Mouse (Mus musculus): ENCODE data around the gene Fuz. TPM values are rescaled to one million over a fixed set of nuclear protein-coding genes. Genes with fewer than 3 reads are reported as not detected.
A peak's percentile ranks its signal among the peaks of the same experiment; 100 is the strongest.

Fuz gene
- total RNA-seq, 2 experiments from 2014 or later = 10.5 to 13.1 TPM

DNA sequence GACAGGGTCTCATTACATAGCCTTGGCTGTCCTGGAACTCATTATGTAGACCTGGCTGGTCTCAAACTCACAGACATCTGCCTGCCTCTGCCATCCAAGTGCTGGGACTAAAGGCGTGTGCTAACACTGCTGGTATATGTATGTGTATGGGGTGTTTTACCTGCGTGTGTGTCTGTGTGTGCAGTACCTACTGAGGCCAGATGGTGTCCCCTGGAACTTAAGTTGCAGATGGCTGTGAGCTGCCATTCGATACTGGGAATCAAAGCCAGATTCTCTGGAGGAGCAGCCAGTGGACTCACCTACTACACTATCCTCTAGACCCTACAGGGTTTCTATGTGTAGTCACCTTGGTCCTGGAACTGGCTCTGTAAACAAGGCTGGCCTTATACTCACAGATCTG, 29.6 kb downstream of the Fuz start:
- intact Hi-C loops (cut with DNase I) = loop anchor here (5.0 kb wide), 1 partner anchor 42 kb away; no protein-coding TSS in a partner anchor
- DNase-seq = peak; percentile 50

DNA sequence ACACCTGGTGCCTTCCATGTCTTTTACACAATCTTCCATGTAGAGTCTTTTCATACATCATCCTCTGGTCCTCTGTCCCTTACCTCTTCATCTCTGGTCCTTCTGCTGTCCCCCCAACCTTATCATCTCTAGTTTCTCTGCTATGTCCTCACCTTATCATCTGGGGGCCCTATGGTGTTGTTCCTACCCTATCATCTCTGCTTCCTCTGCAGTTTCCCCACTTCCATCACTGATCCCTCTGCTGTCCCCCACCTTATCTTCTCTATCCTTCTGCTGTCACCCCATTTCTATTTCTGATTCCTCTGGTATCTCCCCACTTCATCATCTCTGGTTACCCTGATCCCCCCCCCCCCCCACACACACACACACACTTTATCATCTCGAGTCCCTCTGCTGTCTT, 32.7 kb downstream of the Fuz start:
- intact Hi-C loops (cut with DNase I) = loop anchor here (5.0 kb wide), 1 partner anchor 39 kb away; no protein-coding TSS in a partner anchor
- no peak for DNase-seq

DNA sequence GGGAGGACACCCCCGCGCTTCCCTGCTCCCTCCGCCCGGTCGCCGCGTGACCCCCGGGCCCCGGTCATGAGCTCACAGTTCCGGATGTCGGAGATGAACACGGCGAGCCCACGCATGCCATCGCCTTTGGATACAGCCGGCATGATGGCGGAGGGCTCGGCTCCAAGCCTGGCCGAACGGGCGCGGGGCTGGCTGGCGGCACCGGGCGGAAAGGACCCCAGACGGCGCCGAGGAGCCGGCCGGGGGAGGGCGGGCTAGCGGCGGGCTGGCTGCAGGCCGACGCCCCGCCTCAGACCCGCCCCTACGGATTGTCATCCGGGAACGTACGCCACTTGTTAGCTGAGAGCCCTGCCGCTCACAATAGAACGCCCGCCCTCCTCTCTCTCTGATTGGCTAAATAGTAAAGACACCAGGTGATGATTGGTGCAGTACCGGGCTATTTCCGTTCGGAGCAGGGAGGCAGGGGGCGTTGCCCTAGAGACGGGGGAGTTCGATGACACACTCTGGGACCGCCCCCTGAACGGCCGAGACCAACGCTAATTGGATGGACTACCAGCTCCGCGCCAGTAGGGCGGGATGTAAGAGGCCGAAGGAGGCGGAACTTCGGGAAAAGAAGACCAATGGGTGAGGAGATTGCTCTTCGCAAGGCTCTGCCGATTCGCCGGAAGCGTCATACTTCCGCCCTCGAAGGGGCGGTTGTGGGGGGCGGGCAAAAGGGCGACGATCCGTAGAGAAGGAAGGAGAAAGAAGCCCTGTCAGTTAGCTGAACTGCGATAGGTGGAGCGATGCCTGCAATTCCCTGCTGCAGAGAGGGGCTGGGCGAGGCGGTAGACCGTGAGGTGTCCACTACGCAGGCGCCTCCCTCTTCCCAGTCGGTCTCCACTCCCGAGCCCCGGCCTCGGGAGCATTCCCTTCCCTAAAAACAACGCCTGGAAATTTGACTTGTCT, 33.6 kb downstream of the Fuz start, which contains the start of gene Ap2a1:
Gene Ap2a1 (minus strand): TSS at position 293 of the 948 bp plus-strand sequence.
- intact Hi-C loops (cut with DNase I) = loop anchor here (5.0 kb wide), 1 partner anchor 38 kb away; no protein-coding TSS in a partner anchor
- DNase-seq = peak; percentile 100

DNA sequence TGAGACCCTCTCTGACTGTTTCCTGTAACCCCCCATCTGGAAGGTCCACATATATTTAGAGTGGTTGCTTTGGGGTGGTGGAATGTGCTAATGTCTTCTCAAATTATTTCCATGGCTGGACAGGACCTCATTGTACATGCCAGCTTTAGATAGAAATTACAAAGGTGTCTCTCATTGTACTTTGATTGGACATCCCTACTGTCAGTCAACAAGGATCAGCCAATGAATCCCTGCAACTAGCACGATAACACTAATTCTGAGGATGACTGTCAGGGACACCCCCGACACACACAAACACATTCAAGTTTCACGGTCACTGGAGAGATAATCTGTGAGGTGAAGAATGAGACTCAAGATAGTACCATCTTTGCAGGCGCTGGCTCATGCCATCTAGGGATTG, 42.8 kb downstream of the Fuz start:
- no peak for DNase-seq
- intact Hi-C loops (cut with DNase I) = no loop called here

DNA sequence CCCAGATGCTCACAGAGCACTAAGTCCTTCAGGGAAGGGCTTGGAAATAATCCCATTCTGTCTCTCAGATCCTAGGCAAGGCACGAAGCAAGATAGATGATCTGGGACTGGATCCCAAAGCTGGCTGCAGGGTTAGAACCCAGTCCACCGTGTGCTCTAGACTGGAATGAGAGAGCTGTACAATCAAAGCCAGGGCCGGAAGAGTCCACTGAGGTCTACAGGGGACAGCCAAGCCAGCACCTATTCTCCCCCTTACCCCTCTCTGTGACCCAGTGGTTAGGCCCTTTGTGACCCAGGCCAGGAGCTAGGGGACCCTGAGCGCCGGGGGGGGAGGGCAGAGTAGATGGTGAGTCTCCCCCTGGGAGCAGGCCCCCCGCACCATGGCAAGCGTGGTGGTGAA, 47.0 kb downstream of the Fuz start, which contains the start of gene Tsks:
Gene Tsks (plus strand): TSS at position 301 of the 400 bp plus-strand sequence.
- intact Hi-C loops (cut with DNase I) = no loop called here
- no peak for DNase-seq

DNA sequence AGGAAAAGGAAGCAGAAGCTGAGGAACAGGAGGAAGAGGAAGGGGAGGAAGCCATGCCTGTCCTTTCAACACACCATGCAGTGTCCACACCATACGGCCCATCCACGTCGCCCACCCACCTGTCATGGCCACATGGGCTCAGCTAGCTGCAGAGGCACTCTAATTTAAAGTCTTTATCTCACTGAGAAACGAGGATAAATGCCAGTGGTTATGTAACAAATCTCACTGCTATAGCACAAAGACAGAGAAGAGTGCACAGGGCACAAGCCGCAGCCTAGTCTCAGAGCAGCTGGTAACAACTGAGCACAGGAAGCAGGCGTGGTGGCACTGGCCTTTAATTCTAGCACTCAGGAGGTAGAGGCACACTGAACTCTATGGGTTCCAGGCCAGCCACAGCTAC, 54.0 kb downstream of the Fuz start:
- intact Hi-C loops (cut with DNase I) = no loop called here
- DNase-seq = no peak

DNA sequence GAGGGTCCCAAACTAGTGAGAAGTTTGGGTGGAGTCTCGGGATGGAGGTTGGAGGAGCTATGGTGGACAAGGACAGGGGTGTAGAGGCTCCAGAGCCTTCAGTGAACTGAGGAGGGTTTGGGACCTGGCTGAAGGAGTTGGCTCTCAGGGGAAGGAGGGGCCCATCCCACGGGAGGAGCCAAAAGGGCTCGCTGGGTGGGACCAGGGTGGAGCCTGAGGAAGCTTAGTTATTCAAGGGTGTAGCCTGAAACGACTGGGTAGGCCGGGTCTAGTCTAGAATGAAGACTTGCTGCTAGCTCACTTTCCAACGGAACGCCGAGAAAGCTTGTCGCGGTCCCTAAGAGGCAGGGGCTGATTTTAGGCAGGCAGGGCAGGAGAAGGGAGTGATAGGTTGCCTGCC, 56.1 kb downstream of the Fuz start:
- intact Hi-C loops (cut with DNase I) = no loop called here
- no peak for DNase-seq

Small RNA genes lying within 50 kb of the gene (microRNA-seq; reads per million reads assigned to microRNA genes)
- gene Mir707 = not detected

Other genes with a start within 250 kb of the Fuz start
- gene Myh14, start 225.2 kb upstream of the Fuz start, total RNA-seq (2021) = 1 to 10 TPM; 3.0 to 5.7 TPM
- gene Izumo2, start 187.3 kb upstream of the Fuz start, total RNA-seq (2021) = not detected
- 10 to 100 TPM; 19.6 to 25.9 TPM for gene Vrk3, start 147.7 kb upstream of the Fuz start, total RNA-seq (2021)
- under 1 TPM; 0.84 to 0.91 TPM for gene Zfp473, start 145.0 kb upstream of the Fuz start, total RNA-seq (2021)
- 10 to 100 TPM; 50.3 to 51.1 TPM for gene Nup62, start 80.0 kb upstream of the Fuz start, total RNA-seq (2021)
- 1 to 10 TPM; 1.0 TPM for gene Il4i1, start 79.7 kb upstream of the Fuz start, total RNA-seq (2021)
- 10 to 100 TPM; 22.6 to 23.5 TPM for gene Atf5, start 79.4 kb upstream of the Fuz start, total RNA-seq (2021)
- 10 to 100 TPM; 74.1 to 85.4 TPM for gene Akt1s1, start 47.1 kb upstream of the Fuz start, total RNA-seq (2021)
- gene Tbc1d17, start 47.0 kb upstream of the Fuz start, total RNA-seq (2021) = 10 to 100 TPM; 57.1 to 68.3 TPM
- 10 to 100 TPM; 27.5 to 29.3 TPM for gene Pnkp, start 38.9 kb upstream of the Fuz start, total RNA-seq (2021)
- 100 to 1,000 TPM; 423 to 428 TPM for gene Ptov1, start 26.3 kb upstream of the Fuz start, total RNA-seq (2021)
- gene Med25, start 3.4 kb upstream of the Fuz start, total RNA-seq (2021) = 100 to 1,000 TPM; 117 to 122 TPM
- 100 to 1,000 TPM; 232 to 258 TPM for gene Ap2a1, start 33.4 kb downstream of the Fuz start, total RNA-seq (2021)
- not detected for gene Tsks, start 47.1 kb downstream of the Fuz start, total RNA-seq (2021)
- 10 to 100 TPM; 59.7 to 68.8 TPM for gene Cpt1c, start 78.8 kb downstream of the Fuz start, total RNA-seq (2021)
- 100 to 1,000 TPM; 485 to 487 TPM for gene Prmt1, start 90.5 kb downstream of the Fuz start, total RNA-seq (2021)
- gene Irf3, start 101.6 kb downstream of the Fuz start, total RNA-seq (2021) = 10 to 100 TPM; 34.8 to 37.9 TPM
- gene Bcl2l12, start 102.6 kb downstream of the Fuz start, total RNA-seq (2021) = 1 to 10 TPM; 4.4 to 4.7 TPM
- gene Scaf1, start 120.3 kb downstream of the Fuz start, total RNA-seq (2021) = 100 to 1,000 TPM; 154 TPM
- gene Rras, start 121.9 kb downstream of the Fuz start, total RNA-seq (2021) = 1 to 10 TPM; 6.9 to 7.2 TPM
- 10 to 100 TPM; 77.9 to 80.6 TPM for gene Prr12, start 156.8 kb downstream of the Fuz start, total RNA-seq (2021)
- 10 to 100 TPM; 44.8 to 47.6 TPM for gene Nosip, start 166.3 kb downstream of the Fuz start, total RNA-seq (2021)
- 1 to 10 TPM; 6.2 to 7.2 TPM for gene Prrg2, start 166.6 kb downstream of the Fuz start, total RNA-seq (2021)
- gene Rcn3, start 196.1 kb downstream of the Fuz start, total RNA-seq (2021) = 10 to 100 TPM; 13.0 to 16.7 TPM
- gene Fcgrt, start 207.8 kb downstream of the Fuz start, total RNA-seq (2021) = 10 to 100 TPM; 17.7 to 18.3 TPM
- 100 to 1,000 TPM; 707 to 729 TPM for gene Rps11, start 228.4 kb downstream of the Fuz start, total RNA-seq (2021)
- gene Rpl13a, start 232.7 kb downstream of the Fuz start, total RNA-seq (2021) = 1,000 to 10,000 TPM in 1 of 2 experiments, 100 to 1,000 TPM in 1; 958 to 1,083 TPM
- gene Gm45713, start 240.2 kb downstream of the Fuz start, total RNA-seq (2021) = under 1 TPM in 1 of 2 experiments, not detected in 1; 0.50 TPM
- gene Flt3l, start 240.4 kb downstream of the Fuz start, total RNA-seq (2021) = 1 to 10 TPM; 2.8 to 3.0 TPM